Mouse (Mus musculus) thymus, adult 18-20 months (tissue): ENCODE data around the gene Opa3.

Experiments used
- DNase-seq, 2 experiments: peaks; one replicate each; pipeline ENCODE4 v3.0.0; 2022; ENCODE audit warnings: mixed read lengths in 2 of 2

Gene Opa3

DNA sequence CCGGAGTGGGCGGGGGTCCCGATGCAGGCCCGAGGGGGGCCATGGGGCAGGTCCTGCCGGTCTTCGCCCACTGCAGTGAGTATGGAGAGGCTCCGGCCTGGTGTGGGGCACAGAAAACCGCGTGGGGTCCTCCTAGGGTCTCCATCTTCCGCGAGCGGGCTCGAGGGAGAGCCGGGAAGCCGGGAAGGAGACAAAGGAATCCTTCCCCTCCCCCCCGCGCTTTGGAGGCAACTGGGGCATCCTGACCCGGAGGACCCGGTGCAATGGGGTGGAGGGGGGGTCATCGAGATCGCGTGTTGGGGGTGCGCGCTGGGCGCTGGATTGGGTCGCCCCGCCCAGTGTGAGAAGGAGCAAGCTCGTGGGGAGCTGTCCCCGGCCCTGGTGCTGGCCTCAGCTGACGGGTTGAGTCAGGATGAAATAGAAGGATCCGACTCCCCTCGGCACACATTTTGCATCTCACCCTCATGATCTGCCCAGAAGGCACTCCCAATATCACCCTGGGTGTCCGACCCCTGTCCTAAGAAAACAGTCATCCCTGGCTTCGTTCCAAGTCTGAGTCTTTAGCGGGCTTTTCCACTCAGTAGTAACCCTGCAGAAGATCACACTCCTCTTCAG is 54.8 kb downstream of the Opa3 start:
- no peak for DNase-seq

GRCm38 (mm10) chr7:19283406-19283804 is 55.3 kb downstream of the Opa3 start:
- no peak for DNase-seq

DNA sequence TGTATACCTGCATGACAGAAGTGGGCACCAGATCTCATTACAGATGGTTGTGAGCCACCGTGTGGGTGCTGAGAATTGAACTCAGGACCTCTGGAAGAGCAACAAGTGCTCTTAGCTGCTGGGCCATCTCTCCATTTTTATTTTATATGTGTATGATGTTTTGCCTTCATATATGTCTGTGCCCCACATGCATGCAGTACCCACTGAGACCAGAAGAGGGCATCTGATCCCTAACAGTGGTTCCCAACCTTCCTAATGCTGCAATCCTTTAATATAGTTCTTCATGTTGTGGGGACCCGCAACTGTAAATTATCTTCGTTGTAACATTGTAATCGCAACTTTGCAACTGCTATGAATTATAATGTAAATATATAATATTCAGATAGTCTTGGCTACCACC is 56.6 kb downstream of the Opa3 start:
- DNase-seq, result no peak

DNA sequence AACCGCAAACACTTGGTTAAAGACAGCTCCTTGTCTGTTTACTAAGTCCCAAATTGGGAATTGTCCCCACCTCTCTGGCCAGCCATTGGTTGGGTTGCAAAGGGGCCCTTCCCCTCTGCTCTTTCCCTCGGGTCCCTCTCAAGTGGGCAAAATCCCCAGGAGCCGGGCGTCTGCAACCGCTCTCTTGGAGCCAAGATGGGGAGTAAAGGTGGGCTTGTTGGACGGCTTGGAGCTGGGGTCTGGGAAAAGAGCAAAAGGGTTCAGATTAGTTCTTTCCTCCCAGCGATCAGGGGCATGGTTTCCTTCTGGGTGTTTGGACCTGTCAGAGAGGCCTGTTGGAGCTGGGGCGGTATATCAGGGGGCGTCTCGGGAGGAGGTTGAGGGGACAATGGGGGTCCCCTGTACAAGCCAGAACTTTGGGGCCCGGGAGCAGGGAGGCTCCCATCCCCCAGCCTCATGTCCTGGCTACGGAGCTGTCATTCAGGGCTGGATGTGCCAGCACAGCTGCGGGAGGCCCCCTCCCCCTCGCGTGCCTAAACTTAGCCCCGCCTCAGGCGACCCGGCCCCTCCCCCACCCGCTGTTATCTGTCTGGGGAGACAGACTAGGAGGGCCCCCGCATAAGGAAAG is 62.9 kb downstream of the Opa3 start:
- no peak for DNase-seq

- DNase-seq, result peak; percentile 86 to 88
These were observed 67.5 kb downstream of the Opa3 start for GRCm38 (mm10) chr7:19295503-19296185.

- DNase-seq, result no peak
These were observed 68.9 kb downstream of the Opa3 start for GRCm38 (mm10) chr7:19297034-19297433.

GRCm38 (mm10) chr7:19297794-19298193 is 69.7 kb downstream of the Opa3 start:
- DNase-seq, result no peak

GRCm38 (mm10) chr7:19299194-19299593 is 71.1 kb downstream of the Opa3 start:
- DNase-seq, result no peak

DNA sequence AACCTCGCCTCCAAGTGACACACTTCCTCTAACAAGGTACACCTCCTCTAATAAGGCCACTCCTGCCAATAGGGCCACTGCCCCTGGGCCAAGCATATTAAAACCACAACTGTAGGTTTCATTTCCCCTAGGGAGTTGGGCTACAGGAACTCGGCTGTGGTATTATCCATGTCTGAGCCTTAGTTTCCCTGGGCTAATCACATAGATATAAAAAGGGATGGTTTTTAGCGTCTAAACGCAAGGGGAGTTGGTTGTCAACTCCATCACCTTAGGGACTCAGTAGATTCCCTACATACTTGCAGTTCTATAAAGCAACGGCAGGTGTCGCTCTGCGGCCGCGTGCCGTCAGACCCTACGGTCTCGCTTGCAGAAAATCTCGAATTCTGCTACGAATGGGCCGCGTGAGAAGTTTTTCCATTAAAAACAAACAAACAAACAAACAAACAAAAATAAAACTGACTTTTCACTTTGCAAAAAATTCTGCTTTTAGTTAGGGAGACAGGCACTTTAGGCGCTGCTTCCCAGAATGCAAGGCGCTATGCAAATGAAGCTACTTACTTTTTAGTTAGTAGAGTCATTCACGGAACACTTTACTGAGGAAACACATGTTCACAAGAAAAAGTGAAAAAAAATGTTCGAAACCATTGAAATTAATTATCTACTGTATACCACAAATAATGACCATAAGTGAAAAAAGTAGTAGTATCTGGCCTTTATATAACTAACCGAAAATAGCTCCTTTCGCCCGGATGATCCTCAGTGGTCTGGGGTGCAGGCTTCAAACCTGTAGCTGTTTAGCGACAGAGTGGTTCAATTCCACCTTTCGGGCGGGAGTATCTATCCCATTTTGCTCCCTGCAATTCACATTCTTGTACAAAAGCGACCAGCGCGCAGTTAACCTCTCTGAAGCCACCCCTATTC is 72.6 kb downstream of the Opa3 start:
- DNase-seq, result peak in 1 of 2 experiments; percentile 52

DNA sequence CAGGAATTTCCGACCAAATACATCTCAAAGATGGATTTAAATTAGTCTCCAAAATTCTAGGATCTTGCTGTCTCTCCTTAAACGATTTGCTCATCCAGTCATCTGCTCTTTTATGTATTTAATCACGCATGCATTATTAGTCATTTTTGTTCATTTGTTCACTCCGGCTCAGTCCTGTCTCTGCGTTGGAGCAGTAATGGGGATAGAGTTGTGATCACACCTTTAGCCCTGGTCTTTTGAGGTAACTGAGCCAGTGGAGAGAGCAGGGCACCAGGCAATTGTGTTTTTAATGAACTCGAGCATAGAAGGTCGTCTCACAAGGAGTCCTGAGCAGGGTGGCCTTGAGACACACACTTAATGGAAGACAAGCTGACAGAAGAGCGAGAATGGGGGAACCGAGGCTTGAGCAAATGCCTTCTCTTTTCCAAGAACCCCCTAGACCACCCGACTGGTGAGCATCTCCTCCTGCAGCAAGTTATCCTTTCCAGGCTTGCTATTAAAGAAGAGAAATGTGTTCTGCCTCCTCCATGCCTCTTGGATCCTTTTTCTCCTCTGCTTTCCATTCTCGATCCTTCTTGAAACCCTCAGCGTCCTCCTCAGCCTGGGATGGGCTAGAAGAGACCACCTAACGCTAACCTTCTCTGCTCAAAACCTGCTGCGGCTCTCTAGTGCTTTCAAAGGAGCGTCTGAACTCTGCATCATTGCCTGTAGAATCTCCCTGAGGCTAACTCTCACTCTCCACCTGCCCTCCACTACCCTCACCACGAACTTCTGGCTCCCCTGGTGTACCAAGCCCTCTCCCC is 73.5 kb downstream of the Opa3 start:
- no peak for DNase-seq

DNA sequence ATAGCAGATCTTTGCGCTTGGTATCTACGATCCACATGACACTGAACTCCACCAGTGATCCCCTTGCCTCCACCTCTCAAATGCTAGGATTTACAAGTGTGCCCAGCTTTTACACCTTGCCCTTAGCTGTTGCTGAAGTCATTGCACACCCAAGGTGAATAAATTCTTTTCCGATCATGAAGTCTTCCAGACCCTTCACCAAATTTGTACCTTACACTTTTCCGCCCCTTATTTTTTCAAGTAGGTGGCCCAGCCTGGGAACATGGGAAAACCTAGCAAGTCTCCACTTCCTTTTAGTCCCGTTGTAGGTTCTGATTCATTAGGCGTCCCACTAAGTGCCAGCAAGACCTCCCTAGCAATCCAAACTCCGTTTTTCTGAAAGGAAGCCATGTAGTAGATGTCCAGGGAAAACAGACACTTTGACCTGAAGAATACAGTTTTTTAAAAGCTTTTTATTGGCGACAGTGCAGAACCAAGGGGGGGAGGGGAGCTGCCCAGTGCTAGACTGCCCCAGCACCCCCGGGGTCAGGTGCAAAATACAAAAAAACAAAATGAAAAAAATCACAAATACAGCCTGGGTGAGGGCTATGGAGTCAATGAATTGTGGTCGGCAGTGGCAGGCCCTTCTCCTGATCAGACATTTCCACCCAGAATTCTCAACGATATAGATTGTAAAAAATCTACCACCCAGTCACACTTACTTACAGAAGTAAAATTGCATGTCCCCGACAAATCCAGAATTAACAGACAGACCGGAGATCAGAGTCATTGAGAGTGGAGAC is 74.3 kb downstream of the Opa3 start:
- DNase-seq, result no peak

- DNase-seq, result no peak
These were observed 74.8 kb downstream of the Opa3 start for GRCm38 (mm10) chr7:19303046-19303305.

DNA sequence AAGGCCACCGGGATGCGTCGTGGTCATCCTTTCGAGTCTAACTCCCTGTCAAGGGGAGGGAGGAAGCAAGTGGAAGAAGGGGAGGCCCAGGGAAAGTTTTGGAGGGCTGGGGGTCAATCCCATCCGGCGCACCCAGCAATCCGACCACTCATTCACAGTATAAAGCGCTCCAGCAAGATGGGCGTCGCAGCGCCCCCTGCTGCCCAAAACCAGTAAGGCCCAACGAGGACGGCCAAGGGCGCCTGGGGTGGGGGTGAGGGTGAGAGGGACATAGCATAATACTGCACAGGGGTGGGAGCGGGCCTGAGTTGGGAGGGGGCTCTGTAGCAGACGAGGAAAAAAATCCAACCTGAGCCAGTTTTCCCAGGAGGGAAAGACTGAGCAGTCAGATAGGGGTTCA is 75.6 kb downstream of the Opa3 start:
- DNase-seq, result peak in 1 of 2 experiments; percentile 64

GRCm38 (mm10) chr7:19304501-19305412 is 76.6 kb downstream of the Opa3 start:
- no peak for DNase-seq

DNA sequence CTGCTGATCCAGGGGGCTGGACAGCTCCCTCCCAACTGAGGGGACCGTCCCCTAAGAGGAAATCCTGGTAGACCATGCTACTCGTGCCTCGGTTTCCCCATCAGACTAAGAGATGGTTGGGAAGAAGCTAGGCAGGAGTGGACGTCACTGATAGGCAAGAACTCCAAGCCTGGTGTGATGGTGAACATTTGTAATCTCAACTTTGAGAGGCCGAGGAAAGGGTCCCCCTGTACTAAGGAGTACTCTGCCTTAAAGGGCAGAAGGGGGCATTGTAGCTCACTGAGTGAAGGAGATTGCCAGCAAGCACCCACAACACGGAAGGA is 77.2 kb downstream of the Opa3 start:
- no peak for DNase-seq
